Mouse (Mus musculus) kidney, adult 2 months (tissue): ENCODE results near the gene Naa30.

ENCODE experiments used
- CTCF ChIP-seq: fragments of 200-500 bp; conservative IDR thresholded peaks from 2 replicates; pipeline ENCODE4 v1.5.1; 2011; ENCODE audit warnings: low read depth, mild to moderate bottlenecking, control low read depth, low read length, moderate library complexity, mixed read lengths; ENCODE audit not compliant: insufficient read depth, insufficient read length
- POLR2A ChIP-seq: fragments of 200-500 bp; IDR thresholded peaks from one replicate; pipeline ENCODE4 v1.6.1; 2011; ENCODE audit warnings: low read depth, low read length, control low read depth

- no peak for TF ChIP-seq POLR2A
- TF ChIP-seq CTCF = no peak
Observed at GRCm38 (mm10) chr14:49226471-49226870, 54.4 kb downstream of the Naa30 start.
